Mouse (Mus musculus): ENCODE data around the gene Abcc12. TPM values are rescaled to one million over a fixed set of nuclear protein-coding genes. Genes with fewer than 3 reads are reported as not detected.

Gene Abcc12
- polyA plus RNA-seq, 1 experiment from 2014 or later, result not detected

- no peak for ATAC-seq (ENCODE audit: low read depth)
- no peak overlapping the region for H3K4me3 ChIP-seq (ENCODE audit: low read depth, low read length)
- no peak overlapping the region for H3K27ac ChIP-seq (ENCODE audit: low read length)
- 37% methylated on average over 3 of the region's 3 CpGs for WGBS (ENCODE audit: insufficient replicate concordance)
- no peaks in the 10 kb centered on the region for H3K36me3 ChIP-seq (ENCODE audit: control insufficient read depth, insufficient read depth)
- no peaks in the 10 kb centered on the region for H3K27me3 ChIP-seq (ENCODE audit: control insufficient read depth, insufficient read depth, low read depth, low read length)
- H3K9ac ChIP-seq (ENCODE audit: low read depth, low read length), result no peak overlapping the region
- no peak overlapping the region for H3K4me2 ChIP-seq (ENCODE audit: low read depth, low read length)
- H3K4me1 ChIP-seq (ENCODE audit: control insufficient read depth, low read depth, low read length), result no peaks in the 10 kb centered on the region; the same call in 1 of the 2 replicates
- no peaks in the 10 kb centered on the region for H3K9me3 ChIP-seq (replicated peaks; ENCODE audit: control insufficient read depth, low read length)
Observed at GRCm38 (mm10) chr8:86604676-86605075, 24.2 kb upstream of the Abcc12 start.

GRCm38 (mm10) chr8:86603174-86603573 lies 22.7 kb upstream of the Abcc12 start:
- 43% methylated on average over 2 of the region's 2 CpGs for WGBS (ENCODE audit: insufficient replicate concordance)

GRCm38 (mm10) chr8:86600311-86600710 lies 19.8 kb upstream of the Abcc12 start:
- Histone ChIP-seq H3K4me2 (ENCODE audit: low read depth, low read length) (no peak overlapping the region), H3K4me3 (ENCODE audit: low read depth, low read length) (no peak overlapping the region), H3K9me3 (replicated peaks; ENCODE audit: control insufficient read depth, low read length) (no peaks in the 10 kb centered on the region), H3K9ac (ENCODE audit: low read depth, low read length) (no peak overlapping the region), H3K27ac (ENCODE audit: low read length) (no peak overlapping the region), H3K36me3 (ENCODE audit: control insufficient read depth, insufficient read depth) (no peaks in the 10 kb centered on the region), H3K4me1 (ENCODE audit: control insufficient read depth, low read depth, low read length) (no peaks in the 10 kb centered on the region; the same call in 1 of the 2 replicates), H3K27me3 (ENCODE audit: control insufficient read depth, insufficient read depth, low read depth, low read length) (no peaks in the 10 kb centered on the region)
- ATAC-seq (ENCODE audit: low read depth), result no peak
- WGBS (ENCODE audit: insufficient replicate concordance), result 41% methylated on average over 3 of the region's 3 CpGs

More at GRCm38 (mm10) chr8:86603174-86603573, 22.7 kb upstream of the Abcc12 start:
- H3K4me1 ChIP-seq (ENCODE audit: control insufficient read depth, low read depth, low read length), result no peaks in the 10 kb centered on the region; the same call in 1 of the 2 replicates
- no peak overlapping the region for H3K4me3 ChIP-seq (ENCODE audit: low read depth, low read length)
- ATAC-seq (ENCODE audit: low read depth), result no peak
- no peaks in the 10 kb centered on the region for H3K9me3 ChIP-seq (replicated peaks; ENCODE audit: control insufficient read depth, low read length)
- H3K27me3 ChIP-seq (ENCODE audit: control insufficient read depth, insufficient read depth, low read depth, low read length), result no peaks in the 10 kb centered on the region
- H3K27ac ChIP-seq (ENCODE audit: low read length), result no peak overlapping the region
- no peak overlapping the region for H3K9ac ChIP-seq (ENCODE audit: low read depth, low read length)
- no peak overlapping the region for H3K4me2 ChIP-seq (ENCODE audit: low read depth, low read length)
- H3K36me3 ChIP-seq (ENCODE audit: control insufficient read depth, insufficient read depth), result no peaks in the 10 kb centered on the region

- no peak overlapping the region for H3K4me2 ChIP-seq (ENCODE audit: low read depth, low read length)
- 62% methylated on average over 6 of the region's 6 CpGs for WGBS (ENCODE audit: insufficient replicate concordance)
- no peak overlapping the region for H3K4me3 ChIP-seq (ENCODE audit: low read depth, low read length)
- no peaks in the 10 kb centered on the region for H3K36me3 ChIP-seq (ENCODE audit: control insufficient read depth, insufficient read depth)
- no peaks in the 10 kb centered on the region; the same call in 1 of the 2 replicates for H3K4me1 ChIP-seq (ENCODE audit: control insufficient read depth, low read depth, low read length)
- H3K9me3 ChIP-seq (replicated peaks; ENCODE audit: control insufficient read depth, low read length), result no peaks in the 10 kb centered on the region
- no peak overlapping the region for H3K27ac ChIP-seq (ENCODE audit: low read length)
- no peaks in the 10 kb centered on the region for H3K27me3 ChIP-seq (ENCODE audit: control insufficient read depth, insufficient read depth, low read depth, low read length)
- ATAC-seq (ENCODE audit: low read depth), result no peak
- no peak overlapping the region for H3K9ac ChIP-seq (ENCODE audit: low read depth, low read length)
Observed at GRCm38 (mm10) chr8:86599299-86599698, 18.8 kb upstream of the Abcc12 start.

GRCm38 (mm10) chr8:86597681-86598080 lies 17.2 kb upstream of the Abcc12 start:
- 65% methylated on average over 7 of the region's 7 CpGs for WGBS (ENCODE audit: insufficient replicate concordance)
- H3K9ac ChIP-seq (ENCODE audit: low read depth, low read length), result no peak overlapping the region

GRCm38 (mm10) chr8:86595671-86596070 lies 15.2 kb upstream of the Abcc12 start:
- Histone ChIP-seq H3K4me2 (ENCODE audit: low read depth, low read length) (no peak overlapping the region), H3K9me3 (replicated peaks; ENCODE audit: control insufficient read depth, low read length) (no peaks in the 10 kb centered on the region), H3K4me3 (ENCODE audit: low read depth, low read length) (no peak overlapping the region), H3K36me3 (ENCODE audit: control insufficient read depth, insufficient read depth) (no peaks in the 10 kb centered on the region), H3K9ac (ENCODE audit: low read depth, low read length) (no peak overlapping the region), H3K27me3 (ENCODE audit: control insufficient read depth, insufficient read depth, low read depth, low read length) (no peaks in the 10 kb centered on the region), H3K27ac (ENCODE audit: low read length) (no peak overlapping the region), H3K4me1 (ENCODE audit: control insufficient read depth, low read depth, low read length) (peaks cover 4% of the 10 kb centered on the region)
- ATAC-seq (ENCODE audit: low read depth), result no peak
- WGBS (ENCODE audit: insufficient replicate concordance), result 68% methylated on average over 5 of the region's 5 CpGs

More at GRCm38 (mm10) chr8:86597681-86598080, 17.2 kb upstream of the Abcc12 start:
- Histone ChIP-seq H3K36me3 (ENCODE audit: control insufficient read depth, insufficient read depth) (no peaks in the 10 kb centered on the region), H3K9me3 (replicated peaks; ENCODE audit: control insufficient read depth, low read length) (no peaks in the 10 kb centered on the region), H3K27ac (ENCODE audit: low read length) (no peak overlapping the region), H3K27me3 (ENCODE audit: control insufficient read depth, insufficient read depth, low read depth, low read length) (no peaks in the 10 kb centered on the region), H3K4me1 (ENCODE audit: control insufficient read depth, low read depth, low read length) (peaks cover 4% of the 10 kb centered on the region), H3K4me3 (ENCODE audit: low read depth, low read length) (no peak overlapping the region), H3K4me2 (ENCODE audit: low read depth, low read length) (no peak overlapping the region)
- no peak for ATAC-seq (ENCODE audit: low read depth)

GRCm38 (mm10) chr8:86594159-86594796 lies 13.8 kb upstream of the Abcc12 start:
- Histone ChIP-seq H3K9ac (ENCODE audit: low read depth, low read length) (no peak overlapping the region), H3K4me2 (ENCODE audit: low read depth, low read length) (no peak overlapping the region), H3K4me3 (ENCODE audit: low read depth, low read length) (no peak overlapping the region), H3K9me3 (replicated peaks; ENCODE audit: control insufficient read depth, low read length) (no peaks in the 10 kb centered on the region), H3K36me3 (ENCODE audit: control insufficient read depth, insufficient read depth) (no peaks in the 10 kb centered on the region), H3K27me3 (ENCODE audit: control insufficient read depth, insufficient read depth, low read depth, low read length) (no peaks in the 10 kb centered on the region), H3K27ac (ENCODE audit: low read length) (0 out of 2 replicates have a peak overlapping the region, but pooled peaks have one; percentile 19), H3K4me1 (ENCODE audit: control insufficient read depth, low read depth, low read length) (peaks cover 4% of the 10 kb centered on the region)
- WGBS (ENCODE audit: insufficient replicate concordance), result 43% methylated on average over 3 of the region's 3 CpGs
- peak; percentile 72 for ATAC-seq (ENCODE audit: low read depth)

- Histone ChIP-seq H3K27ac (ENCODE audit: low read length) (no peak overlapping the region), H3K4me3 (ENCODE audit: low read depth, low read length) (no peak overlapping the region), H3K4me1 (ENCODE audit: control insufficient read depth, low read depth, low read length) (peaks cover 4% of the 10 kb centered on the region), H3K27me3 (ENCODE audit: control insufficient read depth, insufficient read depth, low read depth, low read length) (no peaks in the 10 kb centered on the region), H3K9ac (ENCODE audit: low read depth, low read length) (no peak overlapping the region), H3K36me3 (ENCODE audit: control insufficient read depth, insufficient read depth) (no peaks in the 10 kb centered on the region), H3K9me3 (replicated peaks; ENCODE audit: control insufficient read depth, low read length) (no peaks in the 10 kb centered on the region), H3K4me2 (ENCODE audit: low read depth, low read length) (no peak overlapping the region)
- WGBS (ENCODE audit: insufficient replicate concordance), result 34% methylated on average over 10 of the region's 10 CpGs
- ATAC-seq (ENCODE audit: low read depth), result no peak
Observed at GRCm38 (mm10) chr8:86593099-86593498, 12.6 kb upstream of the Abcc12 start.

GRCm38 (mm10) chr8:86588338-86588737 lies 7.9 kb upstream of the Abcc12 start:
- Histone ChIP-seq H3K9me3 (replicated peaks; ENCODE audit: control insufficient read depth, low read length) (no peaks in the 10 kb centered on the region), H3K4me1 (ENCODE audit: control insufficient read depth, low read depth, low read length) (peaks cover 2% of the 10 kb centered on the region), H3K4me3 (ENCODE audit: low read depth, low read length) (no peak overlapping the region), H3K27ac (ENCODE audit: low read length) (no peak overlapping the region), H3K9ac (ENCODE audit: low read depth, low read length) (no peak overlapping the region), H3K36me3 (ENCODE audit: control insufficient read depth, insufficient read depth) (no peaks in the 10 kb centered on the region), H3K4me2 (ENCODE audit: low read depth, low read length) (no peak overlapping the region), H3K27me3 (ENCODE audit: control insufficient read depth, insufficient read depth, low read depth, low read length) (no peaks in the 10 kb centered on the region)
- WGBS (ENCODE audit: insufficient replicate concordance), result 64% methylated on average over 5 of the region's 5 CpGs
- ATAC-seq (ENCODE audit: low read depth), result no peak
